Mouse (Mus musculus): ENCODE measurements around the gene Nubp2.

GRCm38 (mm10) chr17:24894061-24894994 lies 8.2 kb upstream of the Nubp2 start:
- TF ChIP-seq POLR2A (IDR thresholded peaks at IDR 0.05; ENCODE audit: insufficient read depth, low read length) = no peak
- TF ChIP-seq CTCF (IDR thresholded peaks at IDR 0.05; ENCODE audit: low read depth, low read length) = no peak
- TF ChIP-seq EP300 (IDR thresholded peaks at IDR 0.05; ENCODE audit: insufficient read depth, low read depth, low read length) = no peak

All from ES-Bruce4 (cell line).